Mouse (Mus musculus) naive thymus-derived CD4-positive, alpha-beta T cell, adult 2 months (primary cell): ENCODE data around the gene Olfr1230.

Source experiments
- DNase-seq: peaks from one replicate; pipeline ENCODE4 v3.0.0-alpha.2; 2011; ENCODE audit warnings: low read depth

Gene Olfr1230

GRCm38 (mm10) chr2:89297168-89297567 is at the start of gene Olfr1230:
TSS of gene Olfr1230 (minus strand) at chr2:89297268.
- DNase-seq, result no peak

- DNase-seq, result no peak
Observed at GRCm38 (mm10) chr2:89342298-89342697, 45.2 kb upstream of the Olfr1230 start, which contains the start of gene Olfr1233. TSS of gene Olfr1233 (minus strand) at chr2:89342398.

GRCm38 (mm10) chr2:89329575-89329974 is 32.5 kb upstream of the Olfr1230 start, which contains the start of gene Olfr1232:
TSS of gene Olfr1232 (minus strand) at chr2:89329675.
- DNase-seq, result no peak

GRCm38 (mm10) chr2:89306974-89307373 is 9.9 kb upstream of the Olfr1230 start, which contains the start of gene Olfr1231:
TSS of gene Olfr1231 (minus strand) at chr2:89307074.
- DNase-seq, result no peak

GRCm38 (mm10) chr2:89287914-89288313 is 9.2 kb downstream of the Olfr1230 start, which contains the start of gene Olfr1229:
TSS of gene Olfr1229 (minus strand) at chr2:89288014.
- no peak for DNase-seq

- DNase-seq, result no peak
Observed at GRCm38 (mm10) chr2:89253962-89254361, 43.1 kb downstream of the Olfr1230 start, which contains the start of gene Olfr1228. TSS of gene Olfr1228 (minus strand) at chr2:89254062.
